Mouse (Mus musculus): ENCODE results near the gene Tnrc6a. TPM values are rescaled to one million over a fixed set of nuclear protein-coding genes. Genes with fewer than 3 reads are reported as not detected.
"Not testable (repeated sequence)": the region's sequence is repeated elsewhere in the genome, so short reads cannot be mapped to it uniquely, and the experiment has no call there.

Tnrc6a gene
- polyA plus RNA-seq, 1 experiment from 2014 or later: 57.8 TPM

GRCm38 (mm10) chr7:123101295-123101694 lies 22.4 kb upstream of the Tnrc6a start:
- Histone ChIP-seq H3K9me3 (ENCODE audit: control insufficient read depth, low read length) (no peaks in the 10 kb centered on the region), H3K4me3 (ENCODE audit: low read depth, low read length) (no peak overlapping the region), H3K27me3 (ENCODE audit: control insufficient read depth, insufficient read depth, low read length) (no peaks in the 10 kb centered on the region), H3K36me3 (ENCODE audit: control insufficient read depth, insufficient read depth, low read length) (no peaks in the 10 kb centered on the region), H3K9ac (ENCODE audit: low read length) (no peak overlapping the region), H3K4me1 (ENCODE audit: control insufficient read depth, insufficient read depth, low read length) (peaks cover 7% of the 10 kb centered on the region), H3K27ac (ENCODE audit: low read depth, low read length) (no peak overlapping the region), H3K4me2 (no peak overlapping the region)
- no peak for ATAC-seq (ENCODE audit: low FRiP score)
- no peak for DNase-seq (ENCODE audit: low spot score, missing footprints)
- WGBS: 94% methylated on average over 3 of the region's 3 CpGs

- ATAC-seq (ENCODE audit: low FRiP score): not testable (repeated sequence)
- 53% methylated on average over 1 of the region's 1 CpGs for WGBS
Observed at GRCm38 (mm10) chr7:123105381-123105780, 18.3 kb upstream of the Tnrc6a start.

GRCm38 (mm10) chr7:123105906-123106305 lies 17.8 kb upstream of the Tnrc6a start:
- ATAC-seq (ENCODE audit: low FRiP score): no peak
- Histone ChIP-seq H3K9me3 (ENCODE audit: control insufficient read depth, low read length) (no peaks in the 10 kb centered on the region), H3K36me3 (ENCODE audit: control insufficient read depth, insufficient read depth, low read length) (no peaks in the 10 kb centered on the region), H3K27ac (ENCODE audit: low read depth, low read length) (no peak overlapping the region), H3K4me3 (ENCODE audit: low read depth, low read length) (no peak overlapping the region), H3K9ac (ENCODE audit: low read length) (no peak overlapping the region), H3K4me2 (no peak overlapping the region), H3K4me1 (ENCODE audit: control insufficient read depth, insufficient read depth, low read length) (no peaks in the 10 kb centered on the region; the same call in 1 of the 2 replicates), H3K27me3 (ENCODE audit: control insufficient read depth, insufficient read depth, low read length) (no peaks in the 10 kb centered on the region)
- 78% methylated on average over 1 of the region's 1 CpGs for WGBS
- DNase-seq (ENCODE audit: low spot score, missing footprints): no peak

More at GRCm38 (mm10) chr7:123105381-123105780, 18.3 kb upstream of the Tnrc6a start:
- not testable (repeated sequence) for H3K4me2 ChIP-seq; H3K27ac ChIP-seq (ENCODE audit: low read depth, low read length); H3K4me3 ChIP-seq (ENCODE audit: low read depth, low read length); H3K4me1 ChIP-seq (ENCODE audit: control insufficient read depth, insufficient read depth, low read length); H3K36me3 ChIP-seq (ENCODE audit: control insufficient read depth, insufficient read depth, low read length); DNase-seq (ENCODE audit: low spot score, missing footprints); H3K9ac ChIP-seq (ENCODE audit: low read length); H3K27me3 ChIP-seq (ENCODE audit: control insufficient read depth, insufficient read depth, low read length); H3K9me3 ChIP-seq (ENCODE audit: control insufficient read depth, low read length)

GRCm38 (mm10) chr7:123106326-123106725 lies 17.4 kb upstream of the Tnrc6a start:
- no peak overlapping the region for H3K4me3 ChIP-seq (ENCODE audit: low read depth, low read length)
- no peak overlapping the region for H3K27ac ChIP-seq (ENCODE audit: low read depth, low read length)
- H3K36me3 ChIP-seq (ENCODE audit: control insufficient read depth, insufficient read depth, low read length): no peaks in the 10 kb centered on the region
- 94% methylated on average over 2 of the region's 2 CpGs for WGBS
- H3K9me3 ChIP-seq (ENCODE audit: control insufficient read depth, low read length): no peaks in the 10 kb centered on the region
- H3K4me1 ChIP-seq (ENCODE audit: control insufficient read depth, insufficient read depth, low read length): no peaks in the 10 kb centered on the region; the same call in 1 of the 2 replicates
- no peak overlapping the region for H3K4me2 ChIP-seq
- H3K27me3 ChIP-seq (ENCODE audit: control insufficient read depth, insufficient read depth, low read length): no peaks in the 10 kb centered on the region
- H3K9ac ChIP-seq (ENCODE audit: low read length): no peak overlapping the region
- DNase-seq (ENCODE audit: low spot score, missing footprints) (no peak), ATAC-seq (ENCODE audit: low FRiP score) (no peak)

- no peaks in the 10 kb centered on the region for H3K27me3 ChIP-seq (ENCODE audit: control insufficient read depth, insufficient read depth, low read length)
- no peak overlapping the region for H3K27ac ChIP-seq (ENCODE audit: low read depth, low read length)
- 75% methylated on average over 13 of the region's 13 CpGs for WGBS
- no peaks in the 10 kb centered on the region for H3K36me3 ChIP-seq (ENCODE audit: control insufficient read depth, insufficient read depth, low read length)
- ATAC-seq (ENCODE audit: low FRiP score) (no peak), DNase-seq (ENCODE audit: low spot score, missing footprints) (no peak)
- H3K4me3 ChIP-seq (ENCODE audit: low read depth, low read length): no peak overlapping the region
- no peaks in the 10 kb centered on the region; the same call in 1 of the 2 replicates for H3K4me1 ChIP-seq (ENCODE audit: control insufficient read depth, insufficient read depth, low read length)
- H3K4me2 ChIP-seq: no peak overlapping the region
- no peak overlapping the region for H3K9ac ChIP-seq (ENCODE audit: low read length)
- no peaks in the 10 kb centered on the region for H3K9me3 ChIP-seq (ENCODE audit: control insufficient read depth, low read length)
Observed at GRCm38 (mm10) chr7:123108058-123109055, 15.3 kb upstream of the Tnrc6a start.

- no peak for DNase-seq (ENCODE audit: low spot score, missing footprints)
- H3K36me3 ChIP-seq (ENCODE audit: control insufficient read depth, insufficient read depth, low read length): no peaks in the 10 kb centered on the region
- WGBS: 89% methylated on average over 7 of the region's 7 CpGs
Observed at GRCm38 (mm10) chr7:123109361-123110000, 14.2 kb upstream of the Tnrc6a start.

GRCm38 (mm10) chr7:123110135-123110534 lies 13.6 kb upstream of the Tnrc6a start:
- ATAC-seq (ENCODE audit: low FRiP score): no peak
- no peak overlapping the region for H3K27ac ChIP-seq (ENCODE audit: low read depth, low read length)
- H3K9me3 ChIP-seq (ENCODE audit: control insufficient read depth, low read length): no peaks in the 10 kb centered on the region
- H3K4me2 ChIP-seq: no peak overlapping the region
- H3K9ac ChIP-seq (ENCODE audit: low read length): no peak overlapping the region
- no peaks in the 10 kb centered on the region for H3K36me3 ChIP-seq (ENCODE audit: control insufficient read depth, insufficient read depth, low read length)
- no peaks in the 10 kb centered on the region for H3K27me3 ChIP-seq (ENCODE audit: control insufficient read depth, insufficient read depth, low read length)
- no peak for DNase-seq (ENCODE audit: low spot score, missing footprints)
- 67% methylated on average over 3 of the region's 3 CpGs for WGBS
- H3K4me3 ChIP-seq (ENCODE audit: low read depth, low read length): no peak overlapping the region
- H3K4me1 ChIP-seq (ENCODE audit: control insufficient read depth, insufficient read depth, low read length): no peaks in the 10 kb centered on the region; the same call in 1 of the 2 replicates

More at GRCm38 (mm10) chr7:123109361-123110000, 14.2 kb upstream of the Tnrc6a start:
- no peak for ATAC-seq (ENCODE audit: low FRiP score)
- Histone ChIP-seq H3K4me3 (ENCODE audit: low read depth, low read length) (no peak overlapping the region), H3K27me3 (ENCODE audit: control insufficient read depth, insufficient read depth, low read length) (no peaks in the 10 kb centered on the region), H3K9ac (ENCODE audit: low read length) (no peak overlapping the region), H3K4me2 (no peak overlapping the region), H3K9me3 (ENCODE audit: control insufficient read depth, low read length) (no peaks in the 10 kb centered on the region), H3K4me1 (ENCODE audit: control insufficient read depth, insufficient read depth, low read length) (no peaks in the 10 kb centered on the region; the same call in 1 of the 2 replicates), H3K27ac (ENCODE audit: low read depth, low read length) (no peak overlapping the region)

GRCm38 (mm10) chr7:123113590-123113989 lies 10.1 kb upstream of the Tnrc6a start:
- ATAC-seq (ENCODE audit: low FRiP score) (no peak), DNase-seq (ENCODE audit: low spot score, missing footprints) (no peak)
- Histone ChIP-seq H3K36me3 (ENCODE audit: control insufficient read depth, insufficient read depth, low read length) (no peaks in the 10 kb centered on the region), H3K4me3 (ENCODE audit: low read depth, low read length) (no peak overlapping the region), H3K27ac (ENCODE audit: low read depth, low read length) (no peak overlapping the region), H3K4me2 (no peak overlapping the region), H3K9ac (ENCODE audit: low read length) (no peak overlapping the region), H3K9me3 (ENCODE audit: control insufficient read depth, low read length) (no peaks in the 10 kb centered on the region), H3K27me3 (ENCODE audit: control insufficient read depth, insufficient read depth, low read length) (no peaks in the 10 kb centered on the region), H3K4me1 (ENCODE audit: control insufficient read depth, insufficient read depth, low read length) (no peaks in the 10 kb centered on the region; the same call in 1 of the 2 replicates)
- 96% methylated on average over 6 of the region's 6 CpGs for WGBS

- ATAC-seq (ENCODE audit: low FRiP score): no peak
- H3K4me1 ChIP-seq (ENCODE audit: control insufficient read depth, insufficient read depth, low read length): no peaks in the 10 kb centered on the region
- 84% methylated on average over 12 of the region's 12 CpGs for WGBS
- H3K9me3 ChIP-seq (ENCODE audit: control insufficient read depth, low read length): no peaks in the 10 kb centered on the region
- no peaks in the 10 kb centered on the region for H3K36me3 ChIP-seq (ENCODE audit: control insufficient read depth, insufficient read depth, low read length)
- no peak for DNase-seq (ENCODE audit: low spot score, missing footprints)
- no peak overlapping the region for H3K4me2 ChIP-seq
- no peak overlapping the region for H3K4me3 ChIP-seq (ENCODE audit: low read depth, low read length)
- no peak overlapping the region for H3K9ac ChIP-seq (ENCODE audit: low read length)
- H3K27ac ChIP-seq (ENCODE audit: low read depth, low read length): no peak overlapping the region
- no peaks in the 10 kb centered on the region for H3K27me3 ChIP-seq (ENCODE audit: control insufficient read depth, insufficient read depth, low read length)
Observed at GRCm38 (mm10) chr7:123116799-123117198, 6.9 kb upstream of the Tnrc6a start.

All from midbrain, embryonic 11.5 days (tissue).